Mouse (Mus musculus) cerebellum, postnatal 25 days (tissue): ENCODE results near the gene Scgb1c1.

Experiments
- DNase-seq, 2 experiments: peaks; one replicate each; pipeline ENCODE4 v3.0.0; 2021; ENCODE audit warnings: mixed read lengths in 2 of 2

Scgb1c1 gene

GRCm38 (mm10) chr7:140845683-140846082, 336 bp downstream of the Scgb1c1 start:
- DNase-seq: no peak

GRCm38 (mm10) chr7:140846676-140847075, 1.3 kb downstream of the Scgb1c1 start:
- DNase-seq: no peak

- no peak for DNase-seq
Observed at GRCm38 (mm10) chr7:140847755-140848580, 2.6 kb downstream of the Scgb1c1 start, which contains the start of gene Odf3. Gene Odf3 (plus strand): TSS chr7:140847805.

GRCm38 (mm10) chr7:140848591-140848990, 3.2 kb downstream of the Scgb1c1 start:
- no peak for DNase-seq

- DNase-seq: no peak
Observed at GRCm38 (mm10) chr7:140851916-140852315, 6.6 kb downstream of the Scgb1c1 start.

GRCm38 (mm10) chr7:140853386-140853785, 8.0 kb downstream of the Scgb1c1 start:
- no peak for DNase-seq

GRCm38 (mm10) chr7:140854483-140854882, 9.1 kb downstream of the Scgb1c1 start:
- no peak for DNase-seq

- no peak for DNase-seq
Observed at GRCm38 (mm10) chr7:140855181-140855580, 9.8 kb downstream of the Scgb1c1 start.

- DNase-seq: peak; percentile 85 to 87
Observed at GRCm38 (mm10) chr7:140855860-140856784, 10.8 kb downstream of the Scgb1c1 start, which contains the start of gene Gm45785. Gene Gm45785 (minus strand): TSS chr7:140856331.

- peak; percentile 90 to 92 for DNase-seq
Observed at GRCm38 (mm10) chr7:140856785-140857549, 11.6 kb downstream of the Scgb1c1 start, which contains the start of gene Ric8a. Gene Ric8a (plus strand): TSS chr7:140856957.

- peak; percentile 36 to 40 for DNase-seq
Observed at GRCm38 (mm10) chr7:140857550-140858505, 12.5 kb downstream of the Scgb1c1 start, which contains the start of gene Bet1l. Gene Bet1l (minus strand): TSS chr7:140857577.

GRCm38 (mm10) chr7:140858746-140859145, 13.4 kb downstream of the Scgb1c1 start:
- no peak for DNase-seq

GRCm38 (mm10) chr7:140859997-140860396, 14.7 kb downstream of the Scgb1c1 start:
- DNase-seq: no peak

- no peak for DNase-seq
Observed at GRCm38 (mm10) chr7:140860728-140861127, 15.4 kb downstream of the Scgb1c1 start.

GRCm38 (mm10) chr7:140864761-140865160, 19.4 kb downstream of the Scgb1c1 start:
- no peak for DNase-seq

- no peak for DNase-seq
Observed at GRCm38 (mm10) chr7:140874224-140874623, 28.9 kb downstream of the Scgb1c1 start.

- DNase-seq: no peak
Observed at GRCm38 (mm10) chr7:140877364-140877763, 32.0 kb downstream of the Scgb1c1 start.

GRCm38 (mm10) chr7:140879355-140879754, 34.0 kb downstream of the Scgb1c1 start:
- no peak for DNase-seq

GRCm38 (mm10) chr7:140880419-140880818, 35.1 kb downstream of the Scgb1c1 start:
- no peak for DNase-seq

GRCm38 (mm10) chr7:140880865-140881515, 35.6 kb downstream of the Scgb1c1 start:
- no peak for DNase-seq
